Mouse (Mus musculus) ES-E14 (cell line): Measurements from ENCODE around the gene Fndc10. TPM values are rescaled to one million over a fixed set of nuclear protein-coding genes. Genes with fewer than 3 reads are reported as not detected.
"Not testable (repeated sequence)": the region's sequence is repeated elsewhere in the genome, so short reads cannot be mapped to it uniquely, and the experiment has no call there.

Source experiments
- DNase-seq: peaks from one replicate; pipeline ENCODE4 v3.0.0-alpha.2; 2013; ENCODE audit warnings: low read depth, low spot score
- H3K27ac ChIP-seq: 2 replicates; pipeline ENCODE4 v1.5.1; 2012; ENCODE audit warnings: low read depth, mild to moderate bottlenecking, low read length, moderate library complexity, mixed read lengths; ENCODE audit not compliant: poor library complexity, insufficient read depth, severe bottlenecking
- H3K36me3 ChIP-seq: 2 replicates; pipeline ENCODE4 v1.6.1; 2012; ENCODE audit warnings: mild to moderate bottlenecking, low read length, moderate library complexity, mixed read lengths; ENCODE audit not compliant: control insufficient read depth, poor library complexity, insufficient read depth, severe bottlenecking
- H3K4me1 ChIP-seq, 2 experiments: fragments of 150-350 bp in 1 of 2; sonication (generic) in 1 of 2; 2 replicates each; pipeline ENCODE4 v1.6.1; 2012; ENCODE audit warnings: low read length in 2 of 2, mild to moderate bottlenecking in 1 of 2, mixed read lengths in 1 of 2; ENCODE audit not compliant: control insufficient read depth in 2 of 2, insufficient read depth in 2 of 2, poor library complexity in 1 of 2
- H3K4me3 ChIP-seq, 2 experiments: fragments of 150-350 bp in 1 of 2; sonication (generic) in 1 of 2; 2 replicates each; pipeline ENCODE4 v1.5.1; 2012; ENCODE audit warnings: low read length in 2 of 2, low read depth in 1 of 2, mild to moderate bottlenecking in 1 of 2, mixed read lengths in 1 of 2; ENCODE audit not compliant: insufficient read depth in 1 of 2, poor library complexity in 1 of 2, severe bottlenecking in 1 of 2
- H3K9ac ChIP-seq: 2 replicates; pipeline ENCODE4 v1.6.1; 2012; ENCODE audit warnings: low read depth, mild to moderate bottlenecking, low read length, mixed read lengths; ENCODE audit not compliant: poor library complexity, insufficient read depth, severe bottlenecking
- H3K9me3 ChIP-seq: fragments of 150-350 bp; sonication (generic); 2 replicates; pipeline ENCODE4 v1.6.1; 2012; ENCODE audit warnings: low read depth, mild to moderate bottlenecking, low read length; ENCODE audit not compliant: control insufficient read depth, insufficient read depth
- CHD2 ChIP-seq: IDR thresholded peaks from 2 replicates; pipeline ENCODE4 v1.6.1; 2014; ENCODE audit warnings: mild to moderate bottlenecking, low read depth, low read length, inconsistent platforms
- HCFC1 ChIP-seq: IDR thresholded peaks from 2 replicates; pipeline ENCODE4 v1.6.1; 2012; ENCODE audit warnings: low read length, inconsistent platforms, borderline replicate concordance; ENCODE audit not compliant: insufficient read depth
- MAFK ChIP-seq: IDR thresholded peaks from 2 replicates; pipeline ENCODE4 v1.6.1; 2014; ENCODE audit warnings: mild to moderate bottlenecking, low read depth, low read length, inconsistent platforms; ENCODE audit not compliant: insufficient read depth
- ZC3H11A ChIP-seq: IDR thresholded peaks from 2 replicates; pipeline ENCODE4 v1.6.1; 2012; ENCODE audit warnings: low read depth, mild to moderate bottlenecking, inconsistent platforms, low read length, borderline replicate concordance
- ZNF384 ChIP-seq: IDR thresholded peaks from 2 replicates; pipeline ENCODE4 v1.6.1; 2012; ENCODE audit warnings: low read depth, low read length, inconsistent platforms
- in situ Hi-C, 2 experiments: fragments of 600-800 bp; cut with MboI; formaldehyde crosslinking; loops; one replicate each; pipeline ENCODE4 v1.15.1; 2025; ENCODE audit warnings: low sequenced_read_pairs in 2 of 2, inconsistent platforms in 1 of 2; ENCODE audit not compliant: unreplicated experiment in 2 of 2
- total RNA-seq: library from RNA; depleted of rRNA; stranded (reverse); fragments of 300-350 nt; gene quantifications from 2 replicates; pipeline ENCODE4 v1.2.3, GENCODE M21; 2012

Fndc10 gene
- total RNA-seq, 1 experiment, result 10.0 TPM

- TF ChIP-seq MAFK (no peak), HCFC1 (no peak), ZC3H11A (no peak), CHD2 (no peak), ZNF384 (no peak)
- in situ Hi-C loops, result no loop called here
- H3K9ac ChIP-seq, result no peak overlapping the region
- no peaks in the 10 kb centered on the region for H3K9me3 ChIP-seq
- no peak overlapping the region for H3K4me3 ChIP-seq
- H3K36me3 ChIP-seq, result peaks cover 3% of the 10 kb centered on the region; the same call in 1 of the 2 replicates
- H3K27ac ChIP-seq, result no peak overlapping the region
- peaks cover 7 to 9% of the 10 kb centered on the region in 2 experiments for H3K4me1 ChIP-seq
- no peak for DNase-seq
These were observed 27.2 kb upstream of the Fndc10 start for GRCm38 (mm10) chr4:155666903-155667302.

DNA sequence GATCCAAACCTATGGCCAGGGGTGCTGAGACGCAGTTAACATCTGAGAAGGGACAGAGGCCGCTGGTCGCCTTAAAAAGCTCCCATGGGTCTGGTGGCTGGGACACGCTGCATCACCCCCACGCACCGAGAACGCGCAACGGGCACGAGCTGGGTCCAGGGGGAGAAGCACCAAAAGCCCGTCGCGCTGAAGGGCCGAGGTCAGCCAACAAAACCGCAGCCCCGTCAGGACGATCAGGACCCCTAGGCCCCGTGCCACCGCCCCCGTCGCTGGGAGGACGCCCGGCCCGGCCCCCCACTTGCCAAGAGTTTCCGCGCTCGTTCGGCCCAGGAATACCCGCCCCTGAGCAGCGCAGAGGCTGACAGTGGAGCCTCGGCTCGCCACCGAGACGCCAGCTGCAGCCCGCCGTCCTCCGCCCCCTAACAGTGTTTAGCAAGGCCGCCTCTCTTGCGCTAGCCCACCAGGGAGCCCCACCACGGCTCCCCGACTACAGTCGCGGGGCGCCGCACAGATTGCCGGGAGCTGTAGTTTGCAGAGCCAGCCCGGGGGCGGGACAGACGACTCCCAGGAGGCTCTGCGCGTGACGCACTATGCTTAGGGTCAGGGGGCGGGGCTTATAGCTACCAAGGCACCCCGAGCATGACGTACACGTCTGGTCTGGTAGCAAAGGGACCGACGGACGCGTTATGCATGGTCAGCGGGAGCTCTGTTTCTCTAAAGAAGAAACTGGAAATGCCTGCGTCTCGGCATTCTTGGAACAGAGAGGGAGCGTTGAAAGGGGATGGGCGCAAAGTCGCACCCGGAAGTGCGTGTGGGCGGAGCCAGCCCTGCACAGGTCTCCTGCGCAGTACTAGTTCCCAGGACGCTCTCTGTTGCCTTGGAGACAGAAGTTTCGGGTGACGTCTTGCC, 25.2 kb upstream of the Fndc10 start, which contains the start of gene Mib2:
Gene Mib2, minus strand, starts transcription at position 510 of the 909 bp plus-strand sequence.
- in situ Hi-C loops, result no loop called here
- Histone ChIP-seq H3K9ac (peak within 1 kb of the TSS; percentile 82), H3K4me1 (peaks cover 7 to 9% of the 10 kb centered on the region in 2 experiments), H3K27ac (peak within 1 kb of the TSS; percentile 99), H3K4me3 (peak within 1 kb of the TSS; percentile 85 to 91), H3K36me3 (no peaks in the 10 kb centered on the region), H3K9me3 (0 out of 2 replicates have a peak, but pooled peaks cover 4% of the 10 kb centered on the region)
- TF ChIP-seq HCFC1 (peak; percentile 89), ZC3H11A (no peak)
- DNase-seq, result peak; percentile 95

GRCm38 (mm10) chr4:155669598-155670075, 24.5 kb upstream of the Fndc10 start:
- Histone ChIP-seq H3K4me3 (peak overlapping the region; percentile 85 to 91), H3K9me3 (0 out of 2 replicates have a peak, but pooled peaks cover 4% of the 10 kb centered on the region), H3K27ac (peak overlapping the region; percentile 99), H3K4me1 (peaks cover 7 to 9% of the 10 kb centered on the region in 2 experiments), H3K9ac (peak overlapping the region; percentile 82), H3K36me3 (no peaks in the 10 kb centered on the region)
- in situ Hi-C loops, result no loop called here
- no peak for DNase-seq
- TF ChIP-seq MAFK, result no peak
- no peak for TF ChIP-seq ZC3H11A

- DNase-seq, H3K9me3 ChIP-seq, H3K4me1 ChIP-seq, in situ Hi-C loops, H3K36me3 ChIP-seq: not testable (repeated sequence)
- TF ChIP-seq CHD2 (peak; percentile 61; the same call in 1 of the 2 replicates), HCFC1 (peak; percentile 19; the same call in 1 of the 2 replicates)
- Histone ChIP-seq H3K9ac (peak overlapping the region; percentile 68; the same call in 1 of the 2 replicates), H3K27ac (peak overlapping the region; percentile 99), H3K4me3 (peak overlapping the region; percentile 85 to 91)
These were observed 23.9 kb upstream of the Fndc10 start for GRCm38 (mm10) chr4:155670236-155670635.
